Mouse (Mus musculus): ENCODE data around the gene Cyb5rl. TPM values are rescaled to one million over a fixed set of nuclear protein-coding genes. Genes with fewer than 3 reads are reported as not detected.

Gene Cyb5rl
- polyA plus RNA-seq, 1 experiment from 2014 or later, result 15.0 TPM

DNA sequence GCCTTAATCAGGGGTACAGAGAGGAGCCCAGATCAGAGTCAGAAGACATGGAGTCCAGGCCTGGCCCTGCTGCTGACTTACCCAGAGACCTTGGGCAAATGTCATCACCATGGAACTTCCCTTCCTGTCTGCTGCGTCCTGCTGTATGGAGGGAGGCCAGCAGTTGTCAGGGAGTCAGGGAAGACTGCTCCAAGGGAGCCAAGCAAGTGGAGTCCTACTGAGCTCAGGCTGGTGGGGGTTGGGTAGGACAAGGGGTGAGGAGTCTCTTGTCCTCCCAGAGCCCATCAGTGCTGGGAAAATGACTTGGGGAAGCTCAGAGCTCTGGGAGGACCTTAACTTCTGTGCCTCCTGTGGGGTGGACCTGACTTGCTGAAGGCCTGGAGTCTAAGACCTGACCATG, 17.6 kb downstream of the Cyb5rl start:
- WGBS, result 19% methylated on average over 1 of the region's 1 CpGs

DNA sequence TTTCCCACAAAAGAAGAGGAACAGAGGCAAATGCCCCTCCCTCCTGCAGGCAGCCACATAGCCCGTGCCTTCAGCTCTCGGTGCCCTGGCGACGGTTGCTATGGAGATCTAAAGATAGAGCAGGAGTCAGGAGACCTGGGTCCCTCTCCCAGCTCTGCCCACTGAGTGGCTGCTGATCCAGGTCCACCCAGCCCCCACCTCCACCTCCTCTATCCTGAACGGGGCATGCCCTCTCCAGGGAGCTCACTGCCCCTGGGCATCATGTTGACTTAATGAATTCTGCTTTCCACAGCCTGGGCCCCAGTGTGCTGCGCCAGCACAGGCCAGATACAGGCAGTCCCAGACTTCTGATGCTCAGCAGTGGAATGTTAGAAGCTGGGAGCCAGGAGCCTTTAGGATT, 18.1 kb downstream of the Cyb5rl start:
- Histone ChIP-seq H3K4me3 (replicated peaks; ENCODE audit: low read depth, low read length) (no peak overlapping the region), H3K9ac (ENCODE audit: low read depth, low read length) (no peak overlapping the region), H3K27ac (peak overlapping the region; percentile 42; the same call in 1 of the 2 replicates), H3K9me3 (replicated peaks; ENCODE audit: low read length) (no peaks in the 10 kb centered on the region), H3K4me1 (replicated peaks; ENCODE audit: insufficient read depth, low read length) (peaks cover 7% of the 10 kb centered on the region; the same call in 1 of the 2 replicates), H3K36me3 (ENCODE audit: insufficient read depth, low read length) (no peaks in the 10 kb centered on the region), H3K4me2 (ENCODE audit: low read length) (no peak overlapping the region), H3K27me3 (ENCODE audit: insufficient read depth, low read length) (no peaks in the 10 kb centered on the region)
- ATAC-seq (replicated peaks; ENCODE audit: low FRiP score, low read depth) (peak; percentile 82), DNase-seq (ENCODE audit: low spot score) (peak; percentile 22)
- no peak for TF ChIP-seq CTCF (IDR thresholded peaks at IDR 0.05; ENCODE audit: low read depth)
- WGBS, result 29% methylated on average over 6 of the region's 6 CpGs

More for the DNA sequence above, 17.6 kb downstream of the Cyb5rl start:
- Histone ChIP-seq H3K4me2 (ENCODE audit: low read length) (no peak overlapping the region), H3K9ac (ENCODE audit: low read depth, low read length) (0 out of 2 replicates have a peak overlapping the region, but pooled peaks have one; percentile 4), H3K27me3 (ENCODE audit: insufficient read depth, low read length) (no peaks in the 10 kb centered on the region), H3K36me3 (ENCODE audit: insufficient read depth, low read length) (no peaks in the 10 kb centered on the region), H3K27ac (peak overlapping the region; percentile 42), H3K4me3 (replicated peaks; ENCODE audit: low read depth, low read length) (no peak overlapping the region), H3K9me3 (replicated peaks; ENCODE audit: low read length) (no peaks in the 10 kb centered on the region), H3K4me1 (replicated peaks; ENCODE audit: insufficient read depth, low read length) (peaks cover 7% of the 10 kb centered on the region; the same call in 1 of the 2 replicates)
- no peak for TF ChIP-seq CTCF (IDR thresholded peaks at IDR 0.05; ENCODE audit: low read depth)
- no peak for ATAC-seq (replicated peaks; ENCODE audit: low FRiP score, low read depth)
- DNase-seq (ENCODE audit: low spot score), result no peak

DNA sequence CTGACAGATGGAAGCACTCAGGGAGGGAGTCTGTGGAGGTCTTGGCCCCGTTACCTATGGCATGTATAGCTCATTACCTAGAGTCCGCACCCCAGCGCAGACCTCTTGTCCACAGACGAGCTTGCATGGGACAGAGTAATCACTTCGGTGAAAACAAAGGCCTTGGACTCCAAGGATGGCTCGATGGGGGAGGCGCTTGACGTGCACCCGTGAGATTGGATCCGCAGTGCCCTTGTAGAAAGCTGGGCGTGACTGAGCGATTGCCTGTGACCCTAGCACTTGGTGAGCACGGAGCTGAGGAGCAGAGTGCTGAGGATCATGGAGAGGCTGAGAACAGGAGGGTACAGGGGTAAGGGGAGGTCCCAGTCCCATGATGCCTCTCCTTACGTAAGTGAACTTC, 24.9 kb downstream of the Cyb5rl start:
- no peak overlapping the region for H3K4me2 ChIP-seq (ENCODE audit: low read length)
- H3K27me3 ChIP-seq (ENCODE audit: insufficient read depth, low read length), result no peaks in the 10 kb centered on the region
- H3K4me3 ChIP-seq (replicated peaks; ENCODE audit: low read depth, low read length), result no peak overlapping the region
- 69% methylated on average over 14 of the region's 14 CpGs for WGBS
- TF ChIP-seq CTCF (IDR thresholded peaks at IDR 0.05; ENCODE audit: low read depth), result no peak
- no peak overlapping the region for H3K27ac ChIP-seq
- DNase-seq (ENCODE audit: low spot score) (no peak), ATAC-seq (replicated peaks; ENCODE audit: low FRiP score, low read depth) (no peak)
- no peaks in the 10 kb centered on the region for H3K4me1 ChIP-seq (replicated peaks; ENCODE audit: insufficient read depth, low read length)
- H3K9ac ChIP-seq (ENCODE audit: low read depth, low read length), result no peak overlapping the region
- no peaks in the 10 kb centered on the region for H3K9me3 ChIP-seq (replicated peaks; ENCODE audit: low read length)
- H3K36me3 ChIP-seq (ENCODE audit: insufficient read depth, low read length), result no peaks in the 10 kb centered on the region

DNA sequence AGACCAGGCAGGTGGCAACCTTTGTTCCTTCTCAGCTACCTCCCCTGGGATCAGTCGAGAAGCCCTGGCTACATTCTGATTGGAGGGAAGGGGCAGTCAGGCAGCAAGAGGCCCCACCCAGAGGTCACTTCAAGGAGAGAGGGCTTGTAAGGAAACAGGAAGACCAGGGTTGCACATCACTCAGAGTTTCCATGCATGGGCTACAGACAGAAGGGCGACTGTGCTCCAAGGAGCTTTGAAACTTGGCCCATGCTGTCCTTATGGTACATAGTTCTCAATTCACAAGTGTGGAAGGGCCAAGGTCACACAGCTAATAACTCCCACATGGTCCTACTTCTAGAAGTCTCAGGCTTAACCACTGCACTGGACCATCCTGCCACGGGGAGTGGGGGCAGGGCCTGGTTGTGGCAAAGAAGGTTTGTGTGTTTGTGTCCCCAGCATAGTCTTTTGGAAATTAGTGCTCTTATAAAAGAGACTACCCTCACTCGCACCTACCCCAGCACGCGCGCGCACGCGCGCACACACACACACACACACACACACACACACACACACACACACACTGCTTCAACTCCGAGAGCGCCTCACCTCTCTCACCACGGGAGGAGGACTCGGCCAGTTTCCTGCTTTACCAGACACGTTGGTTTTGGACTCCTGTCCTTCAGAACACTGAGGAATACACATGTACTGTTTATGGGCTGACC, 27.8 kb downstream of the Cyb5rl start:
- DNase-seq (ENCODE audit: low spot score), result no peak

DNA sequence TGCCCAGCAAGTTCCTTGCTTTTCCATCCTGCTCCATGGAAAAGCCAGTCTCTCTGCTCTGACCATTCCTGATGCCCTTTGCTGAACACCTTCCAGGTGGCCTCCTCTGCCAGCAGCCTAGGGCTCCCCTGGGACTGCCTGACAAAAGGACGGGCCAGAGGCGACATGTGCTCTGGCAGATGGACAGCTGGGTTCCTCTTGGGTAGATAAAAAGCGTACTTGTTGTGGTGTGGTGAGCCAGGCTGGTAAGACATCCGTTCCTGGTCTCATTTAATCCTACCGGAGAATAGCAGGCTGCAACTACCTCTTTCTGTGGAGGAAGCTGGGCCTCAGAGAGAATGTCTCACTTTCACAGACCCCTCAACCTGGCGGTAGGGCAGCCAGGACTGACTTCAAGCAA, 29.3 kb downstream of the Cyb5rl start:
- H3K36me3 ChIP-seq (ENCODE audit: insufficient read depth, low read length), result no peaks in the 10 kb centered on the region
- no peaks in the 10 kb centered on the region for H3K9me3 ChIP-seq (replicated peaks; ENCODE audit: low read length)
- no peak overlapping the region for H3K27ac ChIP-seq
- no peaks in the 10 kb centered on the region for H3K27me3 ChIP-seq (ENCODE audit: insufficient read depth, low read length)
- H3K9ac ChIP-seq (ENCODE audit: low read depth, low read length), result no peak overlapping the region
- TF ChIP-seq CTCF (IDR thresholded peaks at IDR 0.05; ENCODE audit: low read depth), result no peak
- 65% methylated on average over 6 of the region's 6 CpGs for WGBS
- H3K4me2 ChIP-seq (ENCODE audit: low read length), result no peak overlapping the region
- ATAC-seq (replicated peaks; ENCODE audit: low FRiP score, low read depth) (no peak), DNase-seq (ENCODE audit: low spot score) (no peak)
- no peak overlapping the region for H3K4me3 ChIP-seq (replicated peaks; ENCODE audit: low read depth, low read length)
- no peaks in the 10 kb centered on the region for H3K4me1 ChIP-seq (replicated peaks; ENCODE audit: insufficient read depth, low read length)

More for the DNA sequence above, 27.8 kb downstream of the Cyb5rl start:
- H3K27ac ChIP-seq, result no peak overlapping the region
- 72% methylated on average over 16 of the region's 16 CpGs for WGBS
- H3K9ac ChIP-seq (ENCODE audit: low read depth, low read length), result no peak overlapping the region
- H3K4me3 ChIP-seq (replicated peaks; ENCODE audit: low read depth, low read length), result no peak overlapping the region
- ATAC-seq (replicated peaks; ENCODE audit: low FRiP score, low read depth), result no peak
- H3K9me3 ChIP-seq (replicated peaks; ENCODE audit: low read length), result no peaks in the 10 kb centered on the region
- no peaks in the 10 kb centered on the region for H3K36me3 ChIP-seq (ENCODE audit: insufficient read depth, low read length)
- no peak overlapping the region for H3K4me2 ChIP-seq (ENCODE audit: low read length)
- no peaks in the 10 kb centered on the region for H3K4me1 ChIP-seq (replicated peaks; ENCODE audit: insufficient read depth, low read length)
- no peak for TF ChIP-seq CTCF (IDR thresholded peaks at IDR 0.05; ENCODE audit: low read depth)
- no peaks in the 10 kb centered on the region for H3K27me3 ChIP-seq (ENCODE audit: insufficient read depth, low read length)

DNA sequence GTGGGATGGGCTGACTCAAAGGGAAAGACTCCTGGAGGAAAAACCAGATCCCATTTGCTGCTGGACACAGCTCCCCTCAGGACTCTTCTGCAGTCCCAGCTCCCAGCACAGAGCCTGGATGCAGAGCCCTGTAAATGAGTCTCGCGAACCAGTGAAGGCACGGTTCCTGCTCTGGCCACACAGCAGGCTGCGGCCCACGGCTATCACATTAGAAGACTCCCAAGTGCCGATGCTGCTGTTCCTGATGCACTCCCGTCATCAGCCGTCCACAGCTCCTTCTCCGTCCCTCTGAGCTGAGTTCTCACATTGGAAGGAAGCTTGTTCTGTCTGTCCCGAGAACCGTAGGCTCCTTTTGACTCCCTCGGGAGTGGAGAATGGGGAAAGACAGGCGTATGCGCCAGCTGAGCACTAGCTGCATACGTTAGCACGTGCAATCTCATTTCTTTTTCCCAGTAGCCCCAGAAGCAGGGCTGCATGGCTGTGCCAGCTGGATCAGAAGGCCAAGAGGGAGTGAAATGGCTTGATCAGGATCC, 30.1 kb downstream of the Cyb5rl start, which contains the start of gene Cdcp2:
Gene Cdcp2, plus strand, starts transcription at position 51 of the 533 bp plus-strand sequence.
- H3K9ac ChIP-seq (ENCODE audit: low read depth, low read length), result no peak within 1 kb of the TSS
- 74% methylated on average over 16 of the region's 16 CpGs for WGBS
- H3K4me1 ChIP-seq (replicated peaks; ENCODE audit: insufficient read depth, low read length), result no peaks in the 10 kb centered on the region
- ATAC-seq (replicated peaks; ENCODE audit: low FRiP score, low read depth), result no peak
- no peak within 1 kb of the TSS for H3K4me3 ChIP-seq (replicated peaks; ENCODE audit: low read depth, low read length)
- no peaks in the 10 kb centered on the region for H3K27me3 ChIP-seq (ENCODE audit: insufficient read depth, low read length)
- TF ChIP-seq CTCF (IDR thresholded peaks at IDR 0.05; ENCODE audit: low read depth), result no peak
- H3K27ac ChIP-seq, result no peak within 1 kb of the TSS
- H3K36me3 ChIP-seq (ENCODE audit: insufficient read depth, low read length), result no peaks in the 10 kb centered on the region
- DNase-seq (ENCODE audit: low spot score), result no peak
- H3K9me3 ChIP-seq (replicated peaks; ENCODE audit: low read length), result no peaks in the 10 kb centered on the region
- H3K4me2 ChIP-seq (ENCODE audit: low read length), result no peak within 1 kb of the TSS
